Mouse (Mus musculus) central nervous system, embryonic 14 days (tissue): ENCODE measurements around the gene 1700029J07Rik. TPM values are rescaled to one million over a fixed set of nuclear protein-coding genes. Genes with fewer than 3 reads are reported as not detected.

Experiments
- polyA plus RNA-seq: library from polyadenylated mRNA; depleted of rRNA; stranded (reverse); fragments of >200 nt; gene quantifications from 2 replicates; pipeline ENCODE4 v1.2.3, GENCODE M21; 2012; rRNA removed

The 1700029J07Rik gene
- polyA plus RNA-seq = 6.4 and 7.0 TPM in 2 replicates

DNA sequence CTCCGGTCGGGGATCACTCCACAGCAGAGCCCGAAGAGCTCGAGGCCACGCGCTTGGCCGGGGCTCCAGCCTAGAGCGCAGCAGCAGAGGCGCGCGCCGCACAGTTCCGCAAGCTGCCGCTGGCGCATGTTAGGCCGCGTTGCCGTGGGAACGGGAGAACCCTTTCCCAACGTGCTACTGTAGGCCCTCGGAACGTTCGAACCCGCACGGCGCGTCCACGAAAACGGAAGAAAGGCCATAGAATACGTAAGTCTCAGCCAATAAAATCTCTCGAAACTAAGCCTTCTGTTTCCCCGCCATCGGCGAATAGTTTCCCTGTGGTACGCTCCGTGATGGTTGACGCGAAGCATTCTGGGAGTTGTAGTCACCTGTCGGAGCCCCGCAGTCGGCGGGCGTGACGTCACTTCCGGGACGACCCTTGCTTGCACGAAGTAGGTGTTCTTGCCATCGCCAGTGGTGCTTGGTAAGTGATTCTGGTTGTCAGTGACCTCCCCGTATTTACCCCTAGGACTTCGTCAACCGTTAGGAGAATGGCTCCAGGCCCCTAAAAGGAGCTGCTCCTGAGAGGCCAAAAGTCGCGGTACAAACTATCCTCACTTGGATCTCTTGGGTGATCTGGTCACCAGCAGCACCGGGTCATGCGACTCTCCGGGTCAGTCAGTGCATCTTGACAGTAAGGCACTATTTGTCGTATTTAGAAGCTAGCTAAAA is at the start of gene 1700029J07Rik, which contains the start of gene Ufsp2:
Gene 1700029J07Rik, minus strand, starts transcription at position 127 of the 711 bp plus-strand sequence.
Gene Ufsp2, plus strand, starts transcription at position 403 of the 711 bp plus-strand sequence.

DNA sequence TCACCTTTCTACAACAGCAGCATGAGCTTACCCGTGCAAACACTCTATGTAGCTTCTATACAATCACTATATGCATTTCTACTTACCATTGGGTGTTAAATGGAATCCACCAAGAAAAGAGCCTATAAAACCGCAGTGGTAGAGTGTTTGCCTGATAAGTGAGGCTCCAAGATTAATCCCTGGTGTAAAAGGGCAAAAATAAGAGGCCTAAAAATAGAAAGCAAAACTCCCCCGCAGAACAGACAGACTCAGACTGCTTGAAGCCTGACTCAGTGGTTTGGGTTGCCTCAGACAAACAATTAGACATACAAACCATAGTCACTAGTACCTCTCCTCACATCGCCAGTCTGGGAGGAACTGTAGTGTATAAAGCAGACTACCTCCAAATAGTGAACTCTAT is 30.5 kb upstream of the 1700029J07Rik start, which contains the start of gene Ankrd37:
Gene Ankrd37, minus strand, starts transcription at position 112 of the 400 bp plus-strand sequence.

GRCm38 (mm10) chr8:45999138-45999783 is 24.2 kb upstream of the 1700029J07Rik start, which contains the start of gene Lrp2bp:
TSS of gene Lrp2bp (plus strand) at chr8:45999303.

DNA sequence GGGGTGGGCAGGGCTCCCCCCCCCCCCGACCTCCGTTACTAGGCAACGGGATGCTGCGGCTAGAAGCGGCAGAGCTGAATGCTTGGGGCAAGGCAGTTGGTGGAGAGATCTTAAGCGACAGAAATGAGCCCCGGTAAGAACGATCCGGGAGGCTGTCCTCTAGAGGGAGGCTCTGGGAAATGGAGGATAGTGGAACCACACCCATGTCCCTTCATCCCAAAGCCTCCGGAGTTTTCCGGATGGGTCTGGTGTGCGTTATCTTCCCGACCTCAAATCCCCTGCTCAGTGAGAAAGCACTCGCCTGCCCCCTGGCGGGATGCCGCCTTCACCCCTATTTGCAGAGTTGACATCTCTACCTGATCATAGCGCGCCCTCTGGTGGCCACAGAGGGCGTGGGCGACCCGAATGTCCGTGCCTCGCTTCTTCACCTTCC is 40.5 kb downstream of the 1700029J07Rik start, which contains the start of gene Ccdc110:
Gene Ccdc110, plus strand, starts transcription at position 38 of the 433 bp plus-strand sequence.

Other genes starting within 250 kb of the 1700029J07Rik start
- gene Pdlim3, start 89.8 kb downstream of the 1700029J07Rik start, polyA plus RNA-seq = 11.6 and 19.1 TPM in 2 replicates
- gene Ccdc110, start 40.6 kb downstream of the 1700029J07Rik start, polyA plus RNA-seq = 0.15 and 0.16 TPM in 2 replicates
- 42.4 and 43.4 TPM in 2 replicates for gene Ufsp2, start 276 bp upstream of the 1700029J07Rik start, polyA plus RNA-seq
- 0.28 and 0.36 TPM in 2 replicates for gene Lrp2bp, start 24.1 kb upstream of the 1700029J07Rik start, polyA plus RNA-seq
- 19.3 and 23.7 TPM in 2 replicates for gene Ankrd37, start 30.5 kb upstream of the 1700029J07Rik start, polyA plus RNA-seq
- gene Cfap97, start 176.5 kb upstream of the 1700029J07Rik start, polyA plus RNA-seq = 11.3 and 13.9 TPM in 2 replicates
- gene Snx25, start 176.9 kb upstream of the 1700029J07Rik start, polyA plus RNA-seq = 14.0 and 15.1 TPM in 2 replicates
- 513 and 545 TPM in 2 replicates for gene Slc25a4, start 236.0 kb upstream of the 1700029J07Rik start, polyA plus RNA-seq